Mouse (Mus musculus) hindbrain, embryonic 15.5 days (tissue): Measurements from ENCODE around the gene Btnl1. TPM values are rescaled to one million over a fixed set of nuclear protein-coding genes. Genes with fewer than 3 reads are reported as not detected.

Source experiments
- ATAC-seq: fragments of 200-750 bp; cut with Nextera tagmentation; 2 replicates; pipeline ENCODE4 v1.8.0; 2017; ENCODE audit warnings: low read depth, moderate number of reproducible peaks, moderate TSS enrichment; ENCODE audit not compliant: low FRiP score
- H3K27ac ChIP-seq: fragments of 300-500 bp; sonication (generic); replicated peaks from 2 replicates; pipeline ENCODE4 v1.5.1; 2015; ENCODE audit warnings: mild to moderate bottlenecking, inconsistent platforms
- H3K27me3 ChIP-seq: fragments of 300-500 bp; sonication (generic); 2 replicates; pipeline ENCODE4 v1.6.1; 2015; ENCODE audit warnings: control low read depth, inconsistent platforms
- H3K36me3 ChIP-seq: fragments of 300-500 bp; sonication (generic); 2 replicates; pipeline ENCODE4 v1.6.1; 2015; ENCODE audit warnings: control low read depth, inconsistent platforms
- H3K4me1 ChIP-seq: fragments of 300-500 bp; sonication (generic); replicated peaks from 2 replicates; pipeline ENCODE4 v1.6.1; 2015; ENCODE audit warnings: control low read depth, inconsistent platforms
- H3K4me2 ChIP-seq: fragments of 300-500 bp; sonication (generic); 2 replicates; pipeline ENCODE4 v1.6.1; 2015; ENCODE audit warnings: moderate library complexity, mild to moderate bottlenecking, inconsistent platforms
- H3K4me3 ChIP-seq: fragments of 300-500 bp; sonication (generic); 2 replicates; pipeline ENCODE4 v1.5.1; 2015; ENCODE audit warnings: mild to moderate bottlenecking, inconsistent platforms
- H3K9ac ChIP-seq: fragments of 300-500 bp; sonication (generic); 2 replicates; pipeline ENCODE4 v1.6.1; 2015; ENCODE audit warnings: inconsistent platforms
- H3K9me3 ChIP-seq: fragments of 300-500 bp; sonication (generic); 2 replicates; pipeline ENCODE4 v1.6.1; 2016; ENCODE audit warnings: control low read depth, inconsistent platforms
- WGBS: fragments of 180-500 bp; shearing (Covaris S2); methylation state at CpG from one replicate; pipeline ENCODE4 v1.1.7; 2015; 5-methylcytosine and 5-hydroxymethylcytosine counted together
- polyA plus RNA-seq: library from polyadenylated mRNA; unstranded; fragments of >200 nt; fragmentation: Nextera tagmentation; extraction: Ambion mirVana; gene quantifications from 2 replicates; pipeline ENCODE4 v1.2.1, GENCODE M21; 2015

Btnl1 gene
- polyA plus RNA-seq = not detected in 2 replicates

GRCm38 (mm10) chr17:34376847-34377246 lies at the start of gene Btnl1:
Gene Btnl1, plus strand, starts transcription at chr17:34377132.
- ATAC-seq = no peak
- Histone ChIP-seq H3K27me3 (no peaks in the 10 kb centered on the region), H3K4me1 (no peaks in the 10 kb centered on the region), H3K4me2 (no peak within 1 kb of the TSS), H3K4me3 (no peak within 1 kb of the TSS), H3K9ac (no peak within 1 kb of the TSS), H3K36me3 (no peaks in the 10 kb centered on the region), H3K9me3 (no peaks in the 10 kb centered on the region), H3K27ac (no peak within 1 kb of the TSS)
- whole genome bisulfite sequencing = 79% methylated on average over 2 of the region's 2 CpGs

GRCm38 (mm10) chr17:34329807-34330206 lies 47.1 kb upstream of the Btnl1 start:
- Histone ChIP-seq H3K4me3 (no peak overlapping the region), H3K36me3 (no peaks in the 10 kb centered on the region), H3K9ac (no peak overlapping the region), H3K4me1 (no peaks in the 10 kb centered on the region), H3K27ac (no peak overlapping the region), H3K4me2 (no peak overlapping the region), H3K27me3 (no peaks in the 10 kb centered on the region), H3K9me3 (no peaks in the 10 kb centered on the region)
- no peak for ATAC-seq
- 71% methylated on average over 2 of the region's 2 CpGs for WGBS

GRCm38 (mm10) chr17:34331200-34331599 lies 45.7 kb upstream of the Btnl1 start:
- 100% methylated on average over 1 of the region's 1 CpGs for WGBS
- no peak overlapping the region for H3K9ac ChIP-seq
- H3K36me3 ChIP-seq = no peaks in the 10 kb centered on the region
- H3K27ac ChIP-seq = no peak overlapping the region
- no peak for ATAC-seq
- no peaks in the 10 kb centered on the region for H3K9me3 ChIP-seq
- H3K4me2 ChIP-seq = no peak overlapping the region
- no peak overlapping the region for H3K4me3 ChIP-seq
- no peaks in the 10 kb centered on the region for H3K4me1 ChIP-seq
- H3K27me3 ChIP-seq = no peaks in the 10 kb centered on the region

- Histone ChIP-seq H3K36me3 (no peaks in the 10 kb centered on the region), H3K4me1 (no peaks in the 10 kb centered on the region), H3K4me3 (no peak overlapping the region), H3K9ac (no peak overlapping the region), H3K27ac (no peak overlapping the region), H3K27me3 (no peaks in the 10 kb centered on the region), H3K4me2 (no peak overlapping the region), H3K9me3 (no peaks in the 10 kb centered on the region)
- no peak for ATAC-seq
- 37% methylated on average over 3 of the region's 3 CpGs for WGBS
Measured at GRCm38 (mm10) chr17:34340619-34341402, 36.1 kb upstream of the Btnl1 start.

DNA sequence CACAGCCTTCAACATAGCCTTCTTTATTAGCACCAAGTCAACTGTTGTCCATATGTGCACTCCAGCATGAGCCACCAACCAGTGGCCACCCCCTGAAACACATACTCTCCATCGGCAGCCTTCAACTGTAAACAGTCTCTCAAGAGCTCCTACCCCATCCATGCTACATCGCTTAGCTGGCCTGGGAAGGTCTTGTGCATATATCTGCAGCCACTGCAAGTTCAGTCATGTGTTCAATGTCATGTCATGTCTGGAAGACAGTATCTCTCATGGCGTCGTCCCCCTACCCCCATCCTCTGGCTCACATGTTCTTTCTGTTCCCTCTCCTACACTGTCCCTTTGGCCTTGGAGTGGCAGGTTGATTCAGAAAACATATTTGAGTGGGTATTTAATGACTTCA lies 32.0 kb upstream of the Btnl1 start:
- Histone ChIP-seq H3K9me3 (no peaks in the 10 kb centered on the region), H3K4me1 (no peaks in the 10 kb centered on the region), H3K4me3 (no peak overlapping the region), H3K27me3 (no peaks in the 10 kb centered on the region), H3K27ac (no peak overlapping the region), H3K4me2 (no peak overlapping the region), H3K36me3 (no peaks in the 10 kb centered on the region), H3K9ac (no peak overlapping the region)
- ATAC-seq = no peak
- 92% methylated on average over 4 of the region's 4 CpGs for WGBS

- no peaks in the 10 kb centered on the region for H3K27me3 ChIP-seq
- no peaks in the 10 kb centered on the region for H3K4me1 ChIP-seq
- no peak overlapping the region for H3K9ac ChIP-seq
- no peak overlapping the region for H3K27ac ChIP-seq
- no peak for ATAC-seq
- no peak overlapping the region for H3K4me3 ChIP-seq
- no peaks in the 10 kb centered on the region for H3K36me3 ChIP-seq
- H3K9me3 ChIP-seq = no peaks in the 10 kb centered on the region
- 90% methylated on average over 7 of the region's 7 CpGs for WGBS
- no peak overlapping the region for H3K4me2 ChIP-seq
Measured at GRCm38 (mm10) chr17:34345486-34345885, 31.4 kb upstream of the Btnl1 start.

DNA sequence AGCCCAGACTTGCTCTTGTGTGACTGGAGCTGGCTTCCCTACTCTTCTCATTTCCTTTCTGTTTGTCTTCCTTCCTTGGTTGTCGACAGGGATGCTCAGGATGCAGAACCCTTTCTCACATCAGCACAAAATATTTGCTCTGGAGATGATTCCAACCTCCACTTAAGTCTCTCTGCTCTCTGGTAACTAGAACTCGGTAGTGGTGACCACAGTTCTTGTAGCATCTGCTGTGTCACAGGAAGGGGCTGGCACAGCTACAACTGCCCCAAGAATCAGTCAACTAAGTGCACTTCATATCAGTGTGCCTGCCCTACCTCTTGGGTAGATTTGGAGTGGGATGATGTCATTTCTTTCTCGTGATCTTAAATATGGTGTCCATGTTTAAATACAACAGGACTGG lies 30.9 kb upstream of the Btnl1 start:
- Histone ChIP-seq H3K4me2 (no peak overlapping the region), H3K27me3 (no peaks in the 10 kb centered on the region), H3K36me3 (no peaks in the 10 kb centered on the region), H3K4me1 (no peaks in the 10 kb centered on the region), H3K27ac (no peak overlapping the region), H3K9me3 (no peaks in the 10 kb centered on the region), H3K4me3 (no peak overlapping the region), H3K9ac (no peak overlapping the region)
- no peak for ATAC-seq
- WGBS = 74% methylated on average over 3 of the region's 3 CpGs

DNA sequence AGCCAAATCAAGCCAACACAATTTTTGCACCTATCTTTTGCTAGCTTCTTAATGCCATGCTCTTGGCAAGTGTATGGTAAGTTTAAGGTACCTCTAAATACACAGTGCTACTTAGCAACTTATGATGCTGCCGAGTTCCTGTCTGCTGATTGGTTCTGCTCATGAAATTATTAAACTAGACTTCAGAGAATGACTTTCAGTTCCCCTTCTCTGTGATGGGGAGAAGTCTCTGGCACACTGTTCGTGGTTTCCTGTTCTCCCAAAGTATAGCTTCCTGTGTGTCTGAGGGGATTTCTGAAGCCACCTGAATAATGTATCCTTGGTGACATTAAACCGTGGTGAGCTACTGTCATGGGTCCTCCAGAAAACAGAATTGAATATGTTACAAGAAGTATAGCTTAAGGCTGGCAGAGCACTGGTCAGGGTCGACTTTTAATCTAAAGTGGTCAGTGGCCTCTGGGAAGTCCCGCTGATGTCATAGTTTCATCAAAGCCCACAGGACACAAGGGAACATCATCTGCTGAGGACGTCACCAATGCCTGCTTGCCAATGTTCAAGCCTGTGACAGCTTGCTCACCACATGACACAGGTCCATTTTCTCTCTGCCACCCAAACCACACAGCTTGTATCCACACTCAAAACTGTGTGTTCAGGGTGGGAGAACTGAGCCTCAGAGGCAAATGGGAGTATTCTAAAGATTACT lies 29.2 kb upstream of the Btnl1 start:
- no peak for ATAC-seq
- H3K4me1 ChIP-seq = no peaks in the 10 kb centered on the region
- no peak overlapping the region for H3K27ac ChIP-seq

DNA sequence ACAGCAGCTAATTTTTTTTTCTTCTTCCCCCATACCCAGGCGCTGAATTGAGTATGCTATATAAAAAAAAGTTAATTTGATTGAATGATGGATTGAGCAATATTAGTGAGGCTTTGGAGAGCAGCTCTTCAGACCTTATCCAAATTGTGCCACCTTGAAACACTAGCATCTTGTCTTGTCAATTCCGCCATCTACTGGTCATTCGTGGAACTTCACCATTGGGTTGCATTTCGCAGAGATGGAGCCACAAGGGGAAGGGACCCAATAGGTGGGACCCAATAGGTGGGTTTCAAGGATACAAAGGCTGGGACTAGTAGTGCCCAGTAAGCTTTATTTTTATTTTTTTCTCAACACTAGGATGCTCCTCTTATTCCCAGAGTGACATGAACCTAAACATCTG lies 27.5 kb upstream of the Btnl1 start:
- no peaks in the 10 kb centered on the region for H3K4me1 ChIP-seq
- no peaks in the 10 kb centered on the region for H3K36me3 ChIP-seq
- peak; percentile 11; the same call in 1 of the 2 replicates for ATAC-seq
- no peaks in the 10 kb centered on the region for H3K9me3 ChIP-seq
- no peaks in the 10 kb centered on the region for H3K27me3 ChIP-seq
- H3K4me3 ChIP-seq = no peak overlapping the region
- H3K27ac ChIP-seq = no peak overlapping the region
- H3K9ac ChIP-seq = no peak overlapping the region
- WGBS = 3% methylated on average over 4 of the region's 4 CpGs
- H3K4me2 ChIP-seq = no peak overlapping the region

More for the DNA sequence above, 29.2 kb upstream of the Btnl1 start:
- Histone ChIP-seq H3K27me3 (no peaks in the 10 kb centered on the region), H3K9me3 (no peaks in the 10 kb centered on the region), H3K4me3 (no peak overlapping the region), H3K9ac (no peak overlapping the region), H3K4me2 (no peak overlapping the region), H3K36me3 (no peaks in the 10 kb centered on the region)
- 79% methylated on average over 6 of the region's 6 CpGs for WGBS

GRCm38 (mm10) chr17:34354539-34354938 lies 22.4 kb upstream of the Btnl1 start, which contains the start of gene Btnl2:
Gene Btnl2, plus strand, starts transcription at chr17:34354822.
- 88% methylated on average over 5 of the region's 5 CpGs for WGBS
- H3K36me3 ChIP-seq = no peaks in the 10 kb centered on the region
- H3K9me3 ChIP-seq = no peaks in the 10 kb centered on the region
- H3K4me2 ChIP-seq = no peak within 1 kb of the TSS
- ATAC-seq = no peak
- no peak within 1 kb of the TSS for H3K27ac ChIP-seq
- no peak within 1 kb of the TSS for H3K4me3 ChIP-seq
- H3K4me1 ChIP-seq = no peaks in the 10 kb centered on the region
- H3K9ac ChIP-seq = no peak within 1 kb of the TSS
- H3K27me3 ChIP-seq = no peaks in the 10 kb centered on the region

GRCm38 (mm10) chr17:34354940-34355339 lies 22.0 kb upstream of the Btnl1 start:
- Histone ChIP-seq H3K4me1 (no peaks in the 10 kb centered on the region), H3K27ac (no peak overlapping the region), H3K9me3 (no peaks in the 10 kb centered on the region), H3K27me3 (no peaks in the 10 kb centered on the region), H3K4me2 (no peak overlapping the region), H3K36me3 (no peaks in the 10 kb centered on the region), H3K9ac (no peak overlapping the region), H3K4me3 (no peak overlapping the region)
- ATAC-seq = no peak
- WGBS = 94% methylated on average over 1 of the region's 1 CpGs

GRCm38 (mm10) chr17:34362954-34363546 lies 13.9 kb upstream of the Btnl1 start:
- Histone ChIP-seq H3K36me3 (no peaks in the 10 kb centered on the region), H3K27me3 (no peaks in the 10 kb centered on the region), H3K4me1 (no peaks in the 10 kb centered on the region), H3K4me3 (no peak overlapping the region), H3K9me3 (no peaks in the 10 kb centered on the region), H3K9ac (no peak overlapping the region), H3K4me2 (no peak overlapping the region), H3K27ac (no peak overlapping the region)
- ATAC-seq = no peak
- WGBS = 85% methylated on average over 15 of the region's 15 CpGs
